Mouse (Mus musculus): Measurements from ENCODE around the gene Arl8b.
"Not testable (repeated sequence)": the region's sequence is repeated elsewhere in the genome, so short reads cannot be mapped to it uniquely, and the experiment has no call there.

The Arl8b gene

GRCm38 (mm10) chr6:108835765-108836691, 53.1 kb downstream of the Arl8b start:
- DNase-seq (ENCODE audit: low spot score) = no peak

GRCm38 (mm10) chr6:108837081-108837480, 54.2 kb downstream of the Arl8b start:
- DNase-seq (ENCODE audit: low spot score) = no peak

- DNase-seq (ENCODE audit: low spot score) = no peak
These were observed 55.1 kb downstream of the Arl8b start for GRCm38 (mm10) chr6:108837958-108838357.

GRCm38 (mm10) chr6:108839432-108839831, 56.5 kb downstream of the Arl8b start:
- DNase-seq (ENCODE audit: low spot score) = no peak

- no peak for DNase-seq (ENCODE audit: low spot score)
These were observed 58.2 kb downstream of the Arl8b start for GRCm38 (mm10) chr6:108840861-108841640.

GRCm38 (mm10) chr6:108843664-108844063, 60.8 kb downstream of the Arl8b start:
- no peak for DNase-seq (ENCODE audit: low spot score)

- DNase-seq (ENCODE audit: low spot score) = no peak
These were observed 61.2 kb downstream of the Arl8b start for GRCm38 (mm10) chr6:108844093-108844492.

GRCm38 (mm10) chr6:108844771-108845170, 61.9 kb downstream of the Arl8b start:
- no peak for DNase-seq (ENCODE audit: low spot score)

GRCm38 (mm10) chr6:108852088-108852670, 69.3 kb downstream of the Arl8b start:
- no peak for DNase-seq (ENCODE audit: low spot score)

- DNase-seq (ENCODE audit: low spot score) = no peak
These were observed 70.1 kb downstream of the Arl8b start for GRCm38 (mm10) chr6:108852986-108853385.

- DNase-seq (ENCODE audit: low spot score) = no peak
These were observed 75.7 kb downstream of the Arl8b start for GRCm38 (mm10) chr6:108858583-108858982.

GRCm38 (mm10) chr6:108861226-108861625, 78.3 kb downstream of the Arl8b start:
- DNase-seq (ENCODE audit: low spot score) = no peak

GRCm38 (mm10) chr6:108862548-108862947, 79.6 kb downstream of the Arl8b start:
- DNase-seq (ENCODE audit: low spot score) = no peak

GRCm38 (mm10) chr6:108866317-108866716, 83.4 kb downstream of the Arl8b start:
- no peak for DNase-seq (ENCODE audit: low spot score)

- not testable (repeated sequence) for DNase-seq (ENCODE audit: low spot score)
These were observed 86.1 kb downstream of the Arl8b start for GRCm38 (mm10) chr6:108869031-108869430.

- DNase-seq (ENCODE audit: low spot score) = no peak
These were observed 87.5 kb downstream of the Arl8b start for GRCm38 (mm10) chr6:108870421-108870820.

- no peak for DNase-seq (ENCODE audit: low spot score)
These were observed 88.4 kb downstream of the Arl8b start for GRCm38 (mm10) chr6:108871251-108871650.
